In genomic region chr13:109615213-109615784, GRCm38 (mm10) we compare ENCODE assay signal across 19 mouse cellular contexts.
A peak's percentile ranks its signal among the peaks of the same experiment; 100 is the strongest.
DNase-seq lines count a peak whose midpoint lies in the region; ATAC-seq and TF ChIP-seq lines count a peak whose summit lies in the region.
"Had no signal": no experiment of that assay in that cellular context is flagged by ENCODE, and none has a peak within 500 bp of the region (broad histone marks: within the 10 kb centered on the region; RNA-seq: fewer than 3 reads in every experiment).

No protein-coding gene starts in this region.

- WGBS in liver, adult 2 months = 14% methylated on average over 8 of the region's 8 CpGs
- WGBS in liver, embryonic 11.5 days = 48% methylated on average over 8 of the region's 8 CpGs

- intact Hi-C loops in gastrocnemius, adult 2 months (cut with DNase I) = loop anchor here (5.0 kb wide), 1 partner anchor 137 kb away; no protein-coding TSS in a partner anchor

- no peaks in the 10 kb centered on the region for H3K9me3 ChIP-seq in liver, embryonic 11.5 days (ENCODE audit: control insufficient read depth, low read length)
- H3K9me3 ChIP-seq: embryonic facial prominence, embryonic 12.5 days; forebrain, embryonic 12.5 days; hindbrain, embryonic 10.5 days; intestine, embryonic 15.5 days; limb, embryonic 13.5 days had no signal

- H3K4me2 ChIP-seq in liver, embryonic 11.5 days = no peak overlapping the region
- H3K4me2 ChIP-seq: embryonic facial prominence, embryonic 12.5 days; forebrain, embryonic 12.5 days; heart, embryonic 11.5 days; intestine, embryonic 15.5 days; midbrain, embryonic 11.5 days had no signal

- H3K27ac ChIP-seq in gastrocnemius, adult 2 months = peak overlapping the region; percentile 44; the same call in 1 of the 2 replicates
- peak overlapping the region; percentile 89 for H3K27ac ChIP-seq in liver, adult 2 months (replicated peaks; ENCODE audit: insufficient read depth, low read depth, low read length)
- H3K27ac ChIP-seq in liver, embryonic 11.5 days (ENCODE audit: low read depth, low read length) = no peak overlapping the region
- H3K27ac ChIP-seq: embryonic facial prominence, embryonic 12.5 days; forebrain, embryonic 12.5 days; hindbrain, embryonic 10.5 days; intestine, embryonic 15.5 days; layer of hippocampus, adult 2 months; limb, embryonic 13.5 days; macrophage had no signal

- no peak for TF ChIP-seq CTCF in gastrocnemius, adult 2 months (IDR thresholded peaks at IDR 0.05)
- no peak for TF ChIP-seq CTCF in liver, adult 2 months (IDR thresholded peaks at IDR 0.05; ENCODE audit: low read depth, low read length)

- no peak overlapping the region for H3K4me3 ChIP-seq in gastrocnemius, adult 2 months
- H3K4me3 ChIP-seq in liver, adult 2 months (ENCODE audit: insufficient read depth, low read depth, low read length) = peak overlapping the region; percentile 61; the same call in 1 of the 2 replicates
- H3K4me3 ChIP-seq in liver, embryonic 11.5 days (ENCODE audit: low read depth, low read length) = no peak overlapping the region
- H3K4me3 ChIP-seq: embryonic facial prominence, embryonic 12.5 days; forebrain, embryonic 12.5 days; hindbrain, embryonic 10.5 days; intestine, embryonic 15.5 days; limb, embryonic 13.5 days had no signal

- TF ChIP-seq POLR2A in liver, adult 2 months (IDR thresholded peaks at IDR 0.05; ENCODE audit: extremely low read depth, insufficient read depth, low read length) = no peak

- H3K9ac ChIP-seq in liver, adult 2 months (ENCODE audit: low read depth, low read length) = peak overlapping the region; percentile 16; the same call in 1 of the 2 replicates
- H3K9ac ChIP-seq in liver, embryonic 11.5 days (ENCODE audit: low read depth, low read length) = no peak overlapping the region
- H3K9ac ChIP-seq: embryonic facial prominence, embryonic 12.5 days; forebrain, embryonic 12.5 days; intestine, embryonic 15.5 days; limb, embryonic 13.5 days had no signal

- H3K4me1 ChIP-seq in liver, adult 2 months (ENCODE audit: control insufficient read depth, insufficient read depth, low read length) = peaks cover 9% of the 10 kb centered on the region
- 0 out of 2 replicates have a peak, but pooled peaks cover 3% of the 10 kb centered on the region for H3K4me1 ChIP-seq in liver, embryonic 11.5 days (replicated peaks; ENCODE audit: control insufficient read depth, insufficient read depth, low read length)
- H3K4me1 ChIP-seq: forebrain, embryonic 12.5 days; intestine, embryonic 15.5 days had no signal

- no peaks in the 10 kb centered on the region for H3K36me3 ChIP-seq in liver, adult 2 months (ENCODE audit: control insufficient read depth, insufficient read depth, low read length)
- no peaks in the 10 kb centered on the region for H3K36me3 ChIP-seq in liver, embryonic 11.5 days (ENCODE audit: control insufficient read depth, insufficient read depth, low read length)
- H3K36me3 ChIP-seq: embryonic facial prominence, embryonic 12.5 days; forebrain, embryonic 12.5 days; hindbrain, embryonic 10.5 days; intestine, embryonic 15.5 days; limb, embryonic 13.5 days had no signal

- no peaks in the 10 kb centered on the region for H3K27me3 ChIP-seq in liver, adult 2 months (ENCODE audit: control insufficient read depth, insufficient read depth, low read length)
- H3K27me3 ChIP-seq in liver, embryonic 11.5 days (replicated peaks; ENCODE audit: control insufficient read depth, insufficient read depth, low read length) = no peaks in the 10 kb centered on the region
- H3K27me3 ChIP-seq: embryonic facial prominence, embryonic 12.5 days; forebrain, embryonic 12.5 days; intestine, embryonic 15.5 days; limb, embryonic 13.5 days had no signal

- no peak for DNase-seq in gastrocnemius, adult 2 months
- no peak for DNase-seq in gastrocnemius, postnatal 4 days (ENCODE audit: low spot score in 2 of 2)
- DNase-seq in liver, adult 2 months (ENCODE audit: extremely low read depth, low read depth, low spot score) = peak; percentile 78
- no peak for DNase-seq in liver, embryonic 11.5 days (ENCODE audit: low spot score)
- no peak for DNase-seq in layer of hippocampus, postnatal 25 days (ENCODE audit: extremely low spot score in 1 of 2, low spot score in 1 of 2)
- DNase-seq in layer of hippocampus, postnatal 14 days (ENCODE audit: low spot score in 2 of 2) = no peak
- DNase-seq: cerebellum, adult 11-12 months; gastrocnemius, postnatal 36 days had no signal

- no peak for ATAC-seq in liver, embryonic 11.5 days (replicated peaks; ENCODE audit: low FRiP score)
- ATAC-seq in granulocyte monocyte progenitor cell, adult 5-6 weeks (replicated peaks; ENCODE audit: poor library complexity, severe bottlenecking) = peak; percentile 61
- peak; percentile 27; the same call in 1 of the 2 replicates for ATAC-seq in megakaryocyte, adult 5-6 weeks (ENCODE audit: poor library complexity, severe bottlenecking)
- ATAC-seq: intestine, embryonic 15.5 days had no signal

- no peaks in the 10 kb centered on the region; the same call in 1 of the 2 replicates for H3K79me2 ChIP-seq in liver, adult 2 months (ENCODE audit: control insufficient read depth, insufficient read depth, low read length)
